Comparison of ENCODE assay signal across 8 mouse cellular contexts in the genomic region with DNA sequence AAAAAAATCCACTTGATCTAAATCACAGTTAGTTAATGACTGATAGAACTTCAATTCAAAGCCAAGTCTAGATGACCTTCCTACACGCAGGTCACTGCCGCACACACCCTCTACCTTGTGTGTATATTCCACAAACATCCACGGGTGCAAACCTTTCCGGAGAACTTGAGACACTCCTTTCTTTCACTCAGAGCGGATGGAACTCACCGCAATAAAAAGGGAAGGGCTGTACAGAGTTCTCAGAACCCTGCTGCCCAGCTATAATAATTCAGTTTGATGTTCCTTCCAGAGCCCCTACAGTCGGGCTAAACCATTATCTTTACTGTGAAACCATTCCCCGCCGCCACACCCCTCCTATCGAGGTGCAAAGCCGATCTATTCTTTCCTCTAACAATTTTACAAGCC. TPM values are rescaled to one million over a fixed set of nuclear protein-coding genes. Genes with fewer than 3 reads are reported as not detected.
DNase-seq lines count a peak whose midpoint lies in the region; ATAC-seq and TF ChIP-seq lines count a peak whose summit lies in the region.

No protein-coding gene starts in this region.

- no peak for TF ChIP-seq POLR2A in kidney, adult 2 months (IDR thresholded peaks at IDR 0.05; ENCODE audit: low read depth, low read length)

- peak; percentile 47 for DNase-seq in kidney, adult 2 months
- no peak for DNase-seq in kidney, adult 18-20 months
- DNase-seq in c-Kit-positive CD71-positive TER-119-negative erythroid progenitor cells, embryonic 14.5 days (ENCODE audit: low read depth): peak; percentile 61
- no peak for DNase-seq in hindbrain, embryonic 14.5 days (ENCODE audit: low spot score)
- DNase-seq in thymus, postnatal 14 days: no peak
- DNase-seq in testis, postnatal 14 days (ENCODE audit: low spot score): no peak

- no peak for TF ChIP-seq CTCF in kidney, adult 2 months (conservative IDR thresholded peaks at IDR 0.05; ENCODE audit: insufficient read depth, insufficient read length, low read depth, low read length)

- no peaks in the 10 kb centered on the region for H3K9me3 ChIP-seq in hindbrain, embryonic 14.5 days (ENCODE audit: control insufficient read depth, low read length)
- no peaks in the 10 kb centered on the region for H3K9me3 ChIP-seq in liver, embryonic 16.5 days (replicated peaks; ENCODE audit: control insufficient read depth, low read length)

- under 1% methylated on average over 11 of the region's 11 CpGs for WGBS in kidney, adult 2 months
- WGBS in hindbrain, embryonic 14.5 days: 10% methylated on average over 11 of the region's 11 CpGs
- under 1% methylated on average over 11 of the region's 11 CpGs for WGBS in liver, embryonic 16.5 days (ENCODE audit: insufficient replicate concordance)

- peak overlapping the region; percentile 75 for H3K27ac ChIP-seq in kidney, adult 2 months (ENCODE audit: insufficient read depth, low read depth, low read length)
- H3K27ac ChIP-seq in hindbrain, embryonic 14.5 days: peak overlapping the region; percentile 78; the same call in 1 of the 2 replicates
- peak overlapping the region; percentile 88 for H3K27ac ChIP-seq in liver, embryonic 16.5 days (ENCODE audit: low read length)

- no peaks in the 10 kb centered on the region for H3K27me3 ChIP-seq in kidney, adult 2 months (replicated peaks; ENCODE audit: control insufficient read depth, insufficient read depth, low read length)
- no peaks in the 10 kb centered on the region for H3K27me3 ChIP-seq in hindbrain, embryonic 14.5 days (ENCODE audit: control insufficient read depth, insufficient read depth, low read length)
- H3K27me3 ChIP-seq in liver, embryonic 16.5 days (ENCODE audit: control insufficient read depth, insufficient read depth, low read depth, low read length): no peaks in the 10 kb centered on the region

- peak overlapping the region; percentile 61 for H3K4me2 ChIP-seq in hindbrain, embryonic 14.5 days (replicated peaks)
- H3K4me2 ChIP-seq in liver, embryonic 16.5 days (ENCODE audit: low read depth, low read length): peak overlapping the region; percentile 95

- H3K9ac ChIP-seq in hindbrain, embryonic 14.5 days: peak overlapping the region; percentile 83
- H3K9ac ChIP-seq in liver, embryonic 16.5 days (ENCODE audit: low read depth, low read length): peak overlapping the region; percentile 85

- ATAC-seq in hindbrain, embryonic 14.5 days (ENCODE audit: low FRiP score): no peak
- peak; percentile 33 for ATAC-seq in liver, embryonic 16.5 days (ENCODE audit: low read depth)
- no peak for ATAC-seq in monocyte, adult 5-6 weeks (replicated peaks; ENCODE audit: insufficient number of reproducible peaks, low FRiP score, low TSS enrichment, poor library complexity, severe bottlenecking)

- H3K4me3 ChIP-seq in kidney, adult 2 months (ENCODE audit: insufficient read depth, low read depth, low read length): peak overlapping the region; percentile 69
- H3K4me3 ChIP-seq in hindbrain, embryonic 14.5 days (replicated peaks; ENCODE audit: low read length): peak overlapping the region; percentile 80
- H3K4me3 ChIP-seq in liver, embryonic 16.5 days (ENCODE audit: low read depth, low read length): peak overlapping the region; percentile 95

- no peaks in the 10 kb centered on the region for H3K36me3 ChIP-seq in kidney, adult 2 months (ENCODE audit: control insufficient read depth, insufficient read depth, low read length)
- H3K36me3 ChIP-seq in hindbrain, embryonic 14.5 days (replicated peaks; ENCODE audit: control insufficient read depth, insufficient read depth): no peaks in the 10 kb centered on the region
- no peaks in the 10 kb centered on the region for H3K36me3 ChIP-seq in liver, embryonic 16.5 days (ENCODE audit: control insufficient read depth, insufficient read depth)

- peaks cover 11% of the 10 kb centered on the region; the same call in 1 of the 2 replicates for H3K4me1 ChIP-seq in kidney, adult 2 months (ENCODE audit: control insufficient read depth, insufficient read depth, low read length)
- peaks cover 19% of the 10 kb centered on the region for H3K4me1 ChIP-seq in hindbrain, embryonic 14.5 days (replicated peaks; ENCODE audit: control insufficient read depth, insufficient read depth, low read length)
- peaks cover 52% of the 10 kb centered on the region for H3K4me1 ChIP-seq in liver, embryonic 16.5 days (ENCODE audit: control insufficient read depth, low read depth, low read length)

RNA-seq across cellular contexts. Expression of gene Gne, which starts 12.2 kb away (rescaled TPM):
- polyA plus RNA-seq in kidney, adult 2 months (2012; rRNA removed): 26.2 and 26.4 TPM in 2 replicates
- 32.1 and 35.1 TPM in 2 replicates for polyA plus RNA-seq in hindbrain, embryonic 14.5 days (2014; fragmentation: Nextera tagmentation; extraction: Ambion mirVana)
- polyA plus RNA-seq in liver, embryonic 16.5 days (2015; fragmentation: Nextera tagmentation; extraction: Ambion mirVana): 32.2 and 36.2 TPM in 2 replicates
- total RNA-seq in monocyte, adult 5-6 weeks (2017): 12.7 to 24.4 TPM (median 19.1 TPM) in 3 replicates

Comparison
In these comparisons a context has a peak if more than half of its experiments do, and no peak if none do; other contexts are left out.
1. DNase-seq: peak in kidney, adult 2 months (single experiment) and c-Kit-positive CD71-positive TER-119-negative erythroid progenitor cells, embryonic 14.5 days (single experiment); none in kidney, adult 18-20 months (single experiment), hindbrain, embryonic 14.5 days (single experiment), thymus, postnatal 14 days (single experiment) and testis, postnatal 14 days (single experiment).
2. Peak in every context shown above with its lines, with median percentiles within 50 percentile points of each other: H3K27ac ChIP-seq and H3K4me3 ChIP-seq.